Mouse (Mus musculus) mesoderm, embryonic 11.5 days (tissue): ENCODE measurements around the gene Gp9.

Source experiments
- DNase-seq: peaks from one replicate; pipeline ENCODE4 v3.0.0-alpha.2; 2012; ENCODE audit warnings: low read depth, low spot score

Gene Gp9

DNA sequence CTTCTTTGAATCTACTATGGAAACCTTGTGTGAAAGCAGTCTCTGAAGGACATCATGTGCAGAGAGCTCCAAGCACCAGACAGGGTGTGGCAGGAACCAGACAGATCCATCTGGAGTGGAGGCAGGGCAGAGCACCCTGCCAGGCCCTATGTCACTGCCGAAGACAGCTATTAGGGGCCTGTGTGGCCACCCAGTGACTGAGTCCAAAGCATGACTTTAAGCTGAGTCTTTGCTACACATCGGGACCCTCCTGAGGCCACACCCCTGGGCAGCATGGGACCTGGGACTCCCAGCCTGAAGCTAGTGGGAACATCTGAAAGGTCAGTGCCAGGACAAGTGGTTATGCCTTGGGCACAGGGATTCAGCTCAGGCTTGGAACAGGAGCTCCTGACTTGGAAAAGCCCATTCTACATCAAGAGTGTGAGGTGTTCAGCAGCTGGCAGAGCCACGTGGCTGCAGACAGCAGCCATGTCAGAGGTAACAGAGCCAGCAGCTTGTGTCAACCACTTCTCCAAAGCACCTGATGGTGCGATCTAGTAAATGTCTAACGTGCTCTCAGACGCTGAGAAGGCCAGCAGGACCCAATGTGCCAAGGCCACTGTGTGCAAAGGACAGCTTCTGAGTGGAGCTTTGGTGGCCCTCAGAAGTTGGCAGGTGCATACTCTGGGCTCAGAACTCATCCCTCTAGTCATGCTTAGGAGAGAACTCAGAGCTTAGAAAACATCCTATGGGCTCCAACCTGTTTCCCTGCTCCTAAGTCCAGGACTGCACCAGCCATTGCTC lies 9.4 kb downstream of the Gp9 start:
- DNase-seq: no peak

GRCm38 (mm10) chr6:87788266-87788895 lies 10.5 kb downstream of the Gp9 start:
- DNase-seq: no peak

GRCm38 (mm10) chr6:87788896-87789587 lies 11.2 kb downstream of the Gp9 start:
- no peak for DNase-seq

DNA sequence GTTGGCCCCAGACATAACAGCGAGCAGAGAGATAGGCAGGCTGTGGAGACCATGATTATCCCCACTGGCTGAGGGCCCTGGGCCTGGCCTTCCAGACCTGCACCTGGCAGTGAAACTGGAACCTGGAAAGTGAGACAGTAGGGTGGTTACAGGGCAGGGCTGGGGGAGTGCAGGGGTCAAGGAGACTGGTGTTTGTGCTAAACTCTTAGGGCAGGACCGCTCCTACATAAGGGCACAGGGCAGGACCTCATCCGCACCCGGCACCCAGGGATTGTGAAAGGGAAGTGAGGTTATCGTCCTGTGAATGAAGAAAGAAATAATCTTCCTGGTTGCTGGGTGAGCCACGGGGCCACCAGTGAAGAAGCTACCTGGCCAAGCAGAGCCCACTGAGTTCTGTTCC lies 11.9 kb downstream of the Gp9 start:
- DNase-seq: no peak

- DNase-seq: no peak
Measured at GRCm38 (mm10) chr6:87790779-87791480, 13.1 kb downstream of the Gp9 start.

DNA sequence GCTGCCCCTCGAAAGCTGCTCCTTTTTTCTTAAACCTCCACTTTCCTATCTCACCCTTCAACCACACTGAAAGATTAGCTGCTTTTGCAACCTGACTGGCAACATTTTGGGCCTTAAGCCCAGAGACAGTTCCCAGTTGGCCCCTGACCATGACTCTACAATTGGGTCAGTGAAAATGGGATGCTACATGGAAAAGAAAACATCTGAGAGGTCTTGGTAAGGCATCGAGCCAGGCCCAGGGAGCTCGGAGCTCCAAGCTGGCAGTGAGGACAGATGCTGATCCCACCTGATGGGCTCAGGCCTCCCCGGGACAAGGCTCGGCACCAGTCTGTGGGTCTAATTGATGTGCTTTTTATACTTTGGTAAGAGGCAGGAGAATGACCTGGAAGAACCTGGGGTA lies 14.0 kb downstream of the Gp9 start:
- DNase-seq: no peak

- no peak for DNase-seq
Measured at GRCm38 (mm10) chr6:87793821-87794510, 16.1 kb downstream of the Gp9 start.

- DNase-seq: no peak
Measured at GRCm38 (mm10) chr6:87795385-87796150, 17.7 kb downstream of the Gp9 start.

GRCm38 (mm10) chr6:87796251-87796880 lies 18.5 kb downstream of the Gp9 start:
- DNase-seq: no peak

DNA sequence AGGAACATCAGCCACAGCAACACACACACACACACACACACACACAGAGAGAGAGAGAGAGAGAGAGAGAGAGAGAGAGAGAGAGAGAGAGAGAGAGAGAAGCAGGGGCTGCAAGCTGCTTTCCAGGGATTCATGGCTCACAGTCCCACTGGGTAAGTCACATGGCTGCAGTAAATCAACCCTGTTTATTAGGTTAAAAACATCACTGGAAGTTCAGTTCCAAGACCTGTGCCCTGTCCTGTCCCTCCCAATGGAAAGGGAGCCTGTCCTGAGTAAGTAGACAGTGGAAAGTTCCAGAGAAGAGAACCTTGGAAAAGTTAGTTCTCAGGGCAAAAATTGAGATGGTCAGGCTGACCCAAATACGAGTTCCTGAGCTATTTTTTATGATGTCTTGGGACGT lies 19.4 kb downstream of the Gp9 start:
- no peak for DNase-seq

DNA sequence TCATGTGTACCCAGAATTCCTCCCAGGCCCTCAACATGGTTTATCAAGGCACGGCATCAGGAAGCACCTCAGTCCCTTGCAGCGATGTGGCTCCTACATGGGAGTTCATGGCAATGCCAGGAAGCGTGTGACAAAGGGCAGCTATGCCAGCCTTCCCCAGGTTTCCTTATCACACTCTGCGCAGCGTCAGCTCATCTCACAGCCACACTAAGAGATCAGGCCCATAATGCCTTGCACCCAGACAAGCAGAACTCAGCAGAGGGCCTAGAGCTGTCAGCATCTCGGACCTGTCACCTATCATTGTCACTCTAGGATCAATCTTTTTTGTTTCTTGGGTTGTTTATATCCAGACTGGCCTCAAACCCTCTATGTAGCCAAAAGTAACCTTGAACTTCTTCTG lies 21.7 kb downstream of the Gp9 start:
- DNase-seq: no peak

DNA sequence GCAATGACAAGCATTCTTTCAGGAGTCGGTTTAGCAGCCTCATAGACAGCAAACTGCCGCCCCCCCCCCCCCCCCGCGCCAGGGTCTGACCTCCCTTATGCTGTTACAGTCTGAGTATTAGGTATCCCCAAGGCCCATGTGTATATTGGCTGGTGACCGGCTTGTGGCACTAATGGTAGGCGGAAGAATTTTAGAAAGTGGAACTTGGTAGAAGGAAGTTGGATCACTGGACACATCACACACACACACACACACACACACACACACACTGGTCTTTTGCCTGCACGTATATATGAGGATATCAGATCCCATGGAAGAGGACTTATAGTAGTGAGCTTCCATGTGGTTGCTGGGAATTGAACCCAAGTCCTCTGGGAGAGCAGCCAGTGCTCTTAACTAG lies 24.6 kb downstream of the Gp9 start:
- no peak for DNase-seq

DNA sequence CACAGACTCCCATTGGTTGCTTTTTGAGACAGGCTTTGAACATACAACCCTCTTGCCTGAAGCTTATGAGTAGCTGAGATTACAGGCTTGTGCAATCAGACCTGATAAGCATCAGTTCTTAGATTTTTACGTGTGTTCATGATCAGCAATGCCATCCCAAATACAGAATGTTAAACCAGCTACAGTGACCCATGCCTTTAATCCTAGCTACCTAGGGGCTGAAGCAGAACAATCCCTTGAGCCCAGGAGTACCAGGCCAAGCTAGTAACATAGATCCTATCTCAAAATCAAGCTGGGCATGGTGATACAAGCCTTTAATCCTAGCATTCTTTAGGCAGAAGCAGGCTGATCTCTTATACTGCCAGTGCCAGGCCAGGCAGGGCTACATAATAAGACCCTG lies 26.2 kb downstream of the Gp9 start:
- no peak for DNase-seq

DNA sequence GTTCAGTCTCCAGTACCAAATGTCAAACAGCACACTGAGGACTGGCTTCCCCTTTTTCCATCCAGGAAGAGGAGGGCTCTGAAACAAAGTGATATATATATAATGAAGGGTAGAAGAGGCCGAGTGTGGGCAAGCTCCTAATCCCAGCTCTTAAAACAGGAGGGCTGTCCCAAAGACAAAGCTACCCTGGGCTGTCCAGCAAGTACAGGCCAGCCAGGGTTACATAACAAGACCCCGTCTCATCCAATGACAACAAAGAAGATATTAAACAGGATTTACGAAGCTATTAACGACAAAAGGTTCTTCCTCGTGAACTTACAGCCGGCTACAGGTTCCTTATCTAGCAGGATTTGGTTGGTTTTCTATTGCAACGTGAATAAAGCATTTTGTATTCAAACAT lies 27.0 kb downstream of the Gp9 start:
- DNase-seq: no peak

GRCm38 (mm10) chr6:87805448-87805847 lies 27.6 kb downstream of the Gp9 start:
- DNase-seq: no peak

GRCm38 (mm10) chr6:87806028-87806427 lies 28.2 kb downstream of the Gp9 start:
- DNase-seq: no peak

DNA sequence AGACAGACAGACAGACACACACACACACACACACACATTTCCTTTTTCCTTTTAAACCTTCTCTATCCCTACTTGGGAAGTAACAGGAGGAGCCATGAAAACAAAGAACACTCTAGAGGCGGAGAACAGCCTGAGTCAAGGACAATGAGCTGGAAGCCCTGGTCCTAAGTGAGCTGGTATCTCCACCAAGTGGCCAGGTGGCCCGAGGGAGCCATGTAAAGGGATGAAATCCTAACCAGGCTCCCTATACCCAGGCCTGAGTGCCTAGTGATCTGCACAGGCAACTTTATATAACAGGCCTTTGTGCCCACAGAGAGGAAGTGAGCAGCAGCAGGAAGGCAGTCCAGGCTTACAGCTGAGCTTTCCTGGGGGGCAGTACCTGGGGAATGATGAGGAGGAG lies 29.0 kb downstream of the Gp9 start:
- no peak for DNase-seq

DNA sequence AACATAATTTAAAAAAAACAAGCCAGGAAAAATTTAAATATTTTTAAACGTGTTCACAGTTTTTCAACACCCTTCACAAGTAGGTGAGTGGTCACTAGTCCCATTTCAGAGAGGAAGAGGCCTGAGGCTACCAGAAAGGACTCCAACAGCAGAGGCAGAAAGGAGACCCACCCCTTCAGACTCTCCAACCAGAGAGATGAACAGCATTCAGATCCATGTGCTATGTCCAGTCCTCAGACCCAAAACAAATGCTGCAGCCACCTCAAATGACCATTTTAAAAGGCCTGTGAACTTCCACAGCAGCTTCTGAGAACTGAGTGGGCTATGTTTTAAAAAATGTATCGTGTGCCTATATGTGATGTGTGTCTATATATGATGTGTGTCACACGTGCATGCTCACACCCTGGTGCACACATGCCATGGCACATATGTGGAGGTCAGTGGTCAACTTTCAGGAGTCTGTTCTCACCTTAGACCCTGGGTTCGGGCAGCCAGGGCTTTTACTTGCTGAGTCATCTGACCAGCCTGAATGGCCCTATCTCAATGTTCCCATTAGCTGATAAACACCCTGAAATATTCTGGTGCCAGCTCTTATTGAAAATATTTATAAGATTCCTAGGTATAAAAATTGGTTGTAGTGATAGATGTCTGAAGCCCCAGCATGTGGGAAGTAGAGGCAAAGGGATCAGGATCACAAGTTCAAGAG lies 30.0 kb downstream of the Gp9 start:
- no peak for DNase-seq

- no peak for DNase-seq
Measured at GRCm38 (mm10) chr6:87808521-87808920, 30.6 kb downstream of the Gp9 start.

GRCm38 (mm10) chr6:87809144-87809543 lies 31.3 kb downstream of the Gp9 start:
- DNase-seq: no peak
